Comparison of ENCODE assay signal across 27 mouse cellular contexts in genomic region chr5:24737595-24737994, GRCm38 (mm10). TPM values are rescaled to one million over a fixed set of nuclear protein-coding genes. Genes with fewer than 3 reads are reported as not detected.
"Had no signal": no experiment of that assay in that cellular context is flagged by ENCODE, and none has a peak within 500 bp of the region (broad histone marks: within the 10 kb centered on the region; RNA-seq: fewer than 3 reads in every experiment).

No protein-coding gene starts in this region.

- ATAC-seq: hindbrain, embryonic 16.5 days; inflammation-experienced regulatory T-cells, adult 6 months; intestine, embryonic 15.5 days; intestine, postnatal 0 days had no signal

- H3K4me2 ChIP-seq: heart, embryonic 12.5 days; hindbrain, embryonic 12.5 days; hindbrain, embryonic 14.5 days; intestine, embryonic 15.5 days; limb, embryonic 12.5 days; liver, embryonic 11.5 days; liver, embryonic 13.5 days had no signal

- H3K9me3 ChIP-seq: heart, embryonic 12.5 days; hindbrain, embryonic 10.5 days; hindbrain, embryonic 12.5 days; intestine, embryonic 15.5 days; limb, embryonic 10.5 days; limb, embryonic 12.5 days; liver, embryonic 13.5 days had no signal

- H3K4me3 ChIP-seq: gastrocnemius, adult 2 months; heart, adult 2 months; heart, embryonic 12.5 days; hindbrain, embryonic 10.5 days; hindbrain, embryonic 12.5 days; intestine, embryonic 15.5 days; layer of hippocampus, adult 2 months; left cerebral cortex, adult 2 months; limb, embryonic 10.5 days; limb, embryonic 12.5 days; liver, embryonic 13.5 days had no signal

- H3K9ac ChIP-seq: heart, embryonic 12.5 days; hindbrain, embryonic 12.5 days; hindbrain, embryonic 14.5 days; intestine, embryonic 15.5 days; limb, embryonic 12.5 days; liver, embryonic 13.5 days had no signal

- DNase-seq: gastrocnemius, adult 2 months; gastrocnemius, postnatal 10 days; gastrocnemius, postnatal 25 days; heart, adult 2 months; heart, postnatal 10 days; heart, postnatal 4 days; kidney, adult 18-20 months; kidney, adult 8-10 months; kidney, postnatal 10 days; kidney, postnatal 25 days; kidney, postnatal 4 days; liver; liver, embryonic 13.5 days had no signal

- H3K27ac ChIP-seq: gastrocnemius, adult 2 months; heart, adult 2 months; hindbrain, embryonic 10.5 days; hindbrain, embryonic 12.5 days; hindbrain, embryonic 14.5 days; intestine, embryonic 15.5 days; layer of hippocampus, adult 2 months; left cerebral cortex, adult 2 months; limb, embryonic 10.5 days; limb, embryonic 12.5 days; liver, embryonic 13.5 days had no signal

- H3K36me3 ChIP-seq: heart, embryonic 12.5 days; hindbrain, embryonic 10.5 days; hindbrain, embryonic 12.5 days; intestine, embryonic 15.5 days; limb, embryonic 10.5 days; limb, embryonic 12.5 days; liver, embryonic 13.5 days had no signal

- H3K27me3 ChIP-seq: heart, embryonic 12.5 days; hindbrain, embryonic 12.5 days; intestine, embryonic 15.5 days; limb, embryonic 12.5 days; liver, embryonic 13.5 days had no signal

RNA-seq across cellular contexts. Expression of gene Crygn, which starts 20.2 kb away (rescaled TPM):
- polyA plus RNA-seq: heart, adult 2 months; heart, embryonic 14.5 days; hindbrain, embryonic 12.5 days; limb, embryonic 12.5 days; liver, embryonic 11.5 days had no signal
